Comparison of ENCODE assay signal across 19 mouse cellular contexts in the genomic region with DNA sequence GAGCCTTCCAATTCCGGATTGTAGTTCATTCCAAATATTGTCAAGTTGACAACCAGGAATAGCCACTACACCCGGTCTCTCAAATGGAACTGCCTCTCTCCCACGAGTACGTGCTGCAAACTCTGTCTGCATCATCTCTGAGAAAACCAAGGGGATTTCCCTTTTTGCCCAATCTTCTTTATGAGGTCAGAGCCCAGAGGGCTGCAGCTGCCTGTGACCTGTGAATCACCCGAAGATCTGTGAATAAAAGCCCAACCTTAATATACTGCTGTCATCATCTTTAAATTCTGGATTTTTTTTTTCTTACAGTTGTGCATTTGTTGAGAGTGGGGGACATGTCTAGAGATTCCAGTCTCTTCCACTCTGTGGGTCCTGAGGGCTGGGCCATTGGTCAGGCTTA.
DNase-seq lines count a peak whose midpoint lies in the region; ATAC-seq and TF ChIP-seq lines count a peak whose summit lies in the region.
"Had no signal": no experiment of that assay in that cellular context is flagged by ENCODE, and none has a peak within 500 bp of the region (broad histone marks: within the 10 kb centered on the region; RNA-seq: fewer than 3 reads in every experiment).

No protein-coding gene starts in this region.

- no peak overlapping the region for H3K4me3 ChIP-seq in forebrain, postnatal 0 days (ENCODE audit: low read depth, low read length)
- no peak overlapping the region for H3K4me3 ChIP-seq in hindbrain, postnatal 0 days (ENCODE audit: low read length)
- H3K4me3 ChIP-seq: forebrain, embryonic 15.5 days; layer of hippocampus, adult 2 months; limb, embryonic 13.5 days; megakaryocyte, embryonic 14.5 days had no signal

- H3K36me3 ChIP-seq in forebrain, postnatal 0 days (ENCODE audit: insufficient read depth): no peaks in the 10 kb centered on the region
- H3K36me3 ChIP-seq in hindbrain, postnatal 0 days (ENCODE audit: insufficient read depth, low read length): no peaks in the 10 kb centered on the region
- H3K36me3 ChIP-seq: forebrain, embryonic 15.5 days; limb, embryonic 13.5 days had no signal

- TF ChIP-seq CTCF in forebrain, postnatal 0 days (IDR thresholded peaks at IDR 0.05; ENCODE audit: low read depth): no peak
- TF ChIP-seq CTCF in hindbrain, postnatal 0 days (IDR thresholded peaks at IDR 0.05; ENCODE audit: low read depth): no peak

- H3K27me3 ChIP-seq in forebrain, postnatal 0 days (ENCODE audit: insufficient read depth, low read length): no peaks in the 10 kb centered on the region
- no peaks in the 10 kb centered on the region for H3K27me3 ChIP-seq in hindbrain, postnatal 0 days (ENCODE audit: insufficient read depth, low read length)
- H3K27me3 ChIP-seq: forebrain, embryonic 15.5 days; limb, embryonic 13.5 days; megakaryocyte, embryonic 14.5 days had no signal

- no peaks in the 10 kb centered on the region for H3K9me3 ChIP-seq in forebrain, postnatal 0 days (ENCODE audit: low read length)
- H3K9me3 ChIP-seq in hindbrain, postnatal 0 days (ENCODE audit: low read length): no peaks in the 10 kb centered on the region
- H3K9me3 ChIP-seq: forebrain, embryonic 15.5 days; limb, embryonic 13.5 days had no signal

- WGBS in forebrain, postnatal 0 days: 86% methylated on average over 5 of the region's 5 CpGs
- WGBS in hindbrain, postnatal 0 days: 93% methylated on average over 5 of the region's 5 CpGs

- DNase-seq in 3T3-L1 (ENCODE audit: low read depth, low spot score) (peak; percentile 83), adipocyte (ENCODE audit: low spot score) (peak; percentile 13)
- DNase-seq in CD4-positive helper T cell, adult 2 months (ENCODE audit: low read depth, low spot score): peak; percentile 62
- no peak for DNase-seq in lung, postnatal 10 days
- DNase-seq in forebrain, postnatal 0 days: no peak
- no peak for DNase-seq in hindbrain, postnatal 0 days (ENCODE audit: low spot score)
- DNase-seq: gastrocnemius, postnatal 10 days; heart, postnatal 36 days; lung, adult 2 months; thymus, postnatal 4 days had no signal

- no peak overlapping the region for H3K4me2 ChIP-seq in forebrain, postnatal 0 days (ENCODE audit: low read depth)
- no peak overlapping the region for H3K4me2 ChIP-seq in hindbrain, postnatal 0 days (ENCODE audit: low read depth, low read length)
- H3K4me2 ChIP-seq: forebrain, embryonic 15.5 days; heart, embryonic 11.5 days; limb, embryonic 13.5 days had no signal

- no peak overlapping the region for H3K9ac ChIP-seq in forebrain, postnatal 0 days
- no peak overlapping the region for H3K9ac ChIP-seq in hindbrain, postnatal 0 days (replicated peaks; ENCODE audit: low read length)
- H3K9ac ChIP-seq: forebrain, embryonic 15.5 days; limb, embryonic 13.5 days had no signal

- no peak overlapping the region for H3K27ac ChIP-seq in forebrain, postnatal 0 days (ENCODE audit: low read depth, low read length)
- no peak overlapping the region for H3K27ac ChIP-seq in hindbrain, postnatal 0 days
- H3K27ac ChIP-seq: forebrain, embryonic 15.5 days; kidney, postnatal 0 days; layer of hippocampus, adult 2 months; limb, embryonic 13.5 days; stomach, postnatal 0 days had no signal

- ATAC-seq in megakaryocyte progenitor cell, adult 5-6 weeks (replicated peaks; ENCODE audit: poor library complexity): peak; percentile 87
- no peak for ATAC-seq in forebrain, postnatal 0 days
- no peak for ATAC-seq in erythroblast, adult 5-6 weeks (replicated peaks; ENCODE audit: low FRiP score, poor library complexity, severe bottlenecking)
- ATAC-seq in hindbrain, postnatal 0 days: no peak
- ATAC-seq: forebrain, embryonic 15.5 days had no signal

- H3K4me1 ChIP-seq in forebrain, postnatal 0 days (ENCODE audit: insufficient read depth): no peaks in the 10 kb centered on the region
- 0 out of 2 replicates have a peak, but pooled peaks cover 2% of the 10 kb centered on the region for H3K4me1 ChIP-seq in hindbrain, postnatal 0 days (ENCODE audit: insufficient read depth, low read length)
- H3K4me1 ChIP-seq: limb, embryonic 13.5 days; megakaryocyte, embryonic 14.5 days had no signal

Comparison
In these comparisons a context has a peak if more than half of its experiments do, and no peak if none do; other contexts are left out.
1. DNase-seq: peak in 3T3-L1 (single experiment), CD4-positive helper T cell, adult 2 months (single experiment) and adipocyte (single experiment); none in lung, postnatal 10 days (single experiment), forebrain, postnatal 0 days (single experiment) and hindbrain, postnatal 0 days (single experiment).